Mouse (Mus musculus): Measurements from ENCODE around the gene Psma3.

Psma3 gene

GRCm38 (mm10) chr12:70974441-70975266, at the start of gene Psma3:
Psma3 (plus strand) TSS chr12:70974621.
- DNase-seq: peak; percentile 100

GRCm38 (mm10) chr12:70929781-70930180, 44.6 kb upstream of the Psma3 start:
- peak; percentile 30 for DNase-seq

GRCm38 (mm10) chr12:70937150-70937549, 37.3 kb upstream of the Psma3 start:
- peak; percentile 90 for DNase-seq

- peak; percentile 99 for DNase-seq
Observed at GRCm38 (mm10) chr12:70937571-70938384, 36.6 kb upstream of the Psma3 start, which contains the start of gene Actr10. Actr10 (plus strand) TSS chr12:70937857.

- no peak for DNase-seq
Observed at GRCm38 (mm10) chr12:70940806-70941205, 33.6 kb upstream of the Psma3 start.

GRCm38 (mm10) chr12:70944181-70944580, 30.2 kb upstream of the Psma3 start:
- DNase-seq: peak; percentile 91

- peak; percentile 43 for DNase-seq
Observed at GRCm38 (mm10) chr12:70946585-70947256, 27.7 kb upstream of the Psma3 start.

GRCm38 (mm10) chr12:70958640-70959039, 15.8 kb upstream of the Psma3 start:
- peak; percentile 55 for DNase-seq

- no peak for DNase-seq
Observed at GRCm38 (mm10) chr12:70967581-70967980, 6.8 kb upstream of the Psma3 start.

GRCm38 (mm10) chr12:70968141-70968790, 6.2 kb upstream of the Psma3 start:
- DNase-seq: peak; percentile 99

GRCm38 (mm10) chr12:70968791-70969307, 5.6 kb upstream of the Psma3 start:
- DNase-seq: peak; percentile 96

- peak; percentile 94 for DNase-seq
Observed at GRCm38 (mm10) chr12:70969485-70970184, 4.8 kb upstream of the Psma3 start.

- peak; percentile 59 for DNase-seq
Observed at GRCm38 (mm10) chr12:70973831-70974230, 590 bp upstream of the Psma3 start.

GRCm38 (mm10) chr12:70975406-70975805, 985 bp downstream of the Psma3 start:
- DNase-seq: peak; percentile 80

GRCm38 (mm10) chr12:70975891-70976290, 1.5 kb downstream of the Psma3 start:
- DNase-seq: peak; percentile 74

- DNase-seq: peak; percentile 67
Observed at GRCm38 (mm10) chr12:70978345-70978744, 3.9 kb downstream of the Psma3 start.

GRCm38 (mm10) chr12:70984855-70985550, 10.6 kb downstream of the Psma3 start:
- DNase-seq: peak; percentile 56

GRCm38 (mm10) chr12:70997225-70997624, 22.8 kb downstream of the Psma3 start:
- DNase-seq: no peak

- peak; percentile 95 for DNase-seq
Observed at GRCm38 (mm10) chr12:70999423-70999903, 25.0 kb downstream of the Psma3 start.

GRCm38 (mm10) chr12:71000344-71000743, 25.9 kb downstream of the Psma3 start:
- DNase-seq: no peak

GRCm38 (mm10) chr12:71001456-71001855, 27.0 kb downstream of the Psma3 start:
- no peak for DNase-seq
